Mouse (Mus musculus): ENCODE data around the gene Arpc1a.
A peak's percentile ranks its signal among the peaks of the same experiment; 100 is the strongest.
"Not testable (repeated sequence)": the region's sequence is repeated elsewhere in the genome, so short reads cannot be mapped to it uniquely, and the experiment has no call there.

Arpc1a gene

GRCm38 (mm10) chr5:145083632-145084451 is at the start of gene Arpc1a, which contains the start of gene Kpna7:
Gene Arpc1a, plus strand, starts transcription at chr5:145083830.
Gene Kpna7, minus strand, starts transcription at chr5:145084030.
- DNase-seq, result peak; percentile 96

GRCm38 (mm10) chr5:145041628-145042027 is 42.0 kb upstream of the Arpc1a start:
- peak; percentile 14 for DNase-seq

GRCm38 (mm10) chr5:145042690-145043089 is 40.9 kb upstream of the Arpc1a start, which contains the start of gene 1700018F24Rik:
Gene 1700018F24Rik, plus strand, starts transcription at chr5:145042990.
- not testable (repeated sequence) for DNase-seq

- not testable (repeated sequence) for DNase-seq
These were observed 29.4 kb upstream of the Arpc1a start for GRCm38 (mm10) chr5:145054187-145054586.

- no peak for DNase-seq
These were observed 25.7 kb upstream of the Arpc1a start for GRCm38 (mm10) chr5:145057907-145058306.

- DNase-seq, result no peak
These were observed 24.9 kb upstream of the Arpc1a start for GRCm38 (mm10) chr5:145058722-145059121.

GRCm38 (mm10) chr5:145059524-145059923 is 24.1 kb upstream of the Arpc1a start:
- DNase-seq, result no peak

GRCm38 (mm10) chr5:145064765-145065340 is 18.8 kb upstream of the Arpc1a start:
- DNase-seq, result no peak

GRCm38 (mm10) chr5:145068863-145069262 is 14.8 kb upstream of the Arpc1a start:
- DNase-seq, result no peak

- peak; percentile 87 for DNase-seq
These were observed 13.9 kb upstream of the Arpc1a start for GRCm38 (mm10) chr5:145069707-145070106.

GRCm38 (mm10) chr5:145071342-145071741 is 12.3 kb upstream of the Arpc1a start:
- DNase-seq, result peak; percentile 54

GRCm38 (mm10) chr5:145075081-145075480 is 8.5 kb upstream of the Arpc1a start:
- DNase-seq, result no peak

- DNase-seq, result no peak
These were observed 1.6 kb upstream of the Arpc1a start for GRCm38 (mm10) chr5:145081866-145082613.

- not testable (repeated sequence) for DNase-seq
These were observed 429 bp upstream of the Arpc1a start for GRCm38 (mm10) chr5:145083201-145083600.

GRCm38 (mm10) chr5:145084822-145085221 is 1.2 kb downstream of the Arpc1a start:
- no peak for DNase-seq

GRCm38 (mm10) chr5:145088186-145088585 is 4.6 kb downstream of the Arpc1a start:
- DNase-seq, result no peak

- no peak for DNase-seq
These were observed 6.2 kb downstream of the Arpc1a start for GRCm38 (mm10) chr5:145089878-145090277.

- no peak for DNase-seq
These were observed 12.6 kb downstream of the Arpc1a start for GRCm38 (mm10) chr5:145096195-145096594.

- no peak for DNase-seq
These were observed 14.8 kb downstream of the Arpc1a start for GRCm38 (mm10) chr5:145098340-145098821.

GRCm38 (mm10) chr5:145100960-145101359 is 17.3 kb downstream of the Arpc1a start:
- DNase-seq, result no peak

- not testable (repeated sequence) for DNase-seq
These were observed 17.8 kb downstream of the Arpc1a start for GRCm38 (mm10) chr5:145101451-145101850.

GRCm38 (mm10) chr5:145102706-145103105 is 19.1 kb downstream of the Arpc1a start:
- DNase-seq, result no peak

GRCm38 (mm10) chr5:145104328-145104727 is 20.7 kb downstream of the Arpc1a start:
- no peak for DNase-seq
